Mouse (Mus musculus) central nervous system, embryonic 14 days (tissue): ENCODE results near the gene F12. TPM values are rescaled to one million over a fixed set of nuclear protein-coding genes. Genes with fewer than 3 reads are reported as not detected.

Source experiments
- polyA plus RNA-seq: library from polyadenylated mRNA; depleted of rRNA; stranded (reverse); fragments of >200 nt; gene quantifications from 2 replicates; pipeline ENCODE4 v1.2.3, GENCODE M21; 2012; rRNA removed

Gene F12
- 0.07 and 0.23 TPM in 2 replicates for polyA plus RNA-seq

GRCm38 (mm10) chr13:55426613-55427012 is at the start of gene F12:
TSS of gene F12 (minus strand) at chr13:55426793.

GRCm38 (mm10) chr13:55464027-55464884 is 37.7 kb upstream of the F12 start, which contains the start of gene Prr7:
TSS of gene Prr7 (plus strand) at chr13:55464267.

DNA sequence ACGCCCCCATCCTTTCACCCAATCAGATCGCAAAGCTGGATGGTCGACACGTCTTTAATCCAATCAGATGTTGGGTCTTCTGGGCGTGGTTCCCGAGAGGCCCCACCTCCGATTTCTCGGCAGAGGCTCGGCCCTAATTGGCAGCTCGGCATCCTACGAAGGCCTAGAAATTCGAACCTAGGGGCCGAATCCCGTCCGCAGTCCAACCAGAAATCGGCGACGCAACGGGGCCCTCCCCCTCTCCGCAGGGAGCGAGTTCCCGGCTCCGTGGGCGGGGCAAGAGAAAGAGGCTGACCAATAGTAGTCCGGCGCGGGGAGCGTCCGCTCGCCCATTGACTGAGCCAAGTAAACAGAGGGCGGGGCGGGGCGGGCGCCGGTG is 18.3 kb upstream of the F12 start, which contains the start of gene Grk6:
Gene Grk6, plus strand, starts transcription at position 136 of the 379 bp plus-strand sequence.

DNA sequence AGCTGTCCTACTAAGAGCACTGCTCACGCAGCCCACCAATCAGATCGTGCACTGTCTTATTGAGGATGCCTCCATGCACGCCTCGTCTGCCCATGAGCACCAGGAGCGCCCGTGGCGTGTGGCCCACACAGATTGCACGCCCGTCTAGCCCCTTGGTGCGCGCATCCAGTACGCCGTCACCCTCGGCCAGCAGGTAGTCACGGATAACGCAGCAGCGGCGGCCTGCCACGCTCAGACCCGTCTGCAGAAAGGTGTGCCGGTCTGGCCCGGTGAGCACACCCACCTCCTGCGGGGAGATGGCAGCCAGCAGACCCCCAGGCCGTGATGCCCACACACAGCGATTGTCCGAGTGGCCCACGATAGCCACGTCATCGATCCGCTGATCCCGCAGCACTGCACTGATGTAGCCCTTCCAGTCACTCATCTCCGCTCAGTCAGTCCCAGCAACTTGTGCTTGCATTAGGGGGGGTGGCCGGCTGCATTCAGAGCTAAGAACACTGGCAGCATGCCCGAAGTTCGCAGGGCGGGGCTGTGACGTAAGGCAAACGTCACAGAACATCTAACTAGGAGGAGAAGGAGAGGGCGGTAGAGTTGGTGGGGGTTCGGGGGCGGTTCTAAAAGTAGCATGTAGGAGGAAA is 11.7 kb downstream of the F12 start, which contains the start of gene Pfn3:
Gene Pfn3, minus strand, starts transcription at position 490 of the 638 bp plus-strand sequence.

GRCm38 (mm10) chr13:55398088-55398487 is 28.5 kb downstream of the F12 start, which contains the start of gene Slc34a1:
TSS of gene Slc34a1 (plus strand) at chr13:55398187.

DNA sequence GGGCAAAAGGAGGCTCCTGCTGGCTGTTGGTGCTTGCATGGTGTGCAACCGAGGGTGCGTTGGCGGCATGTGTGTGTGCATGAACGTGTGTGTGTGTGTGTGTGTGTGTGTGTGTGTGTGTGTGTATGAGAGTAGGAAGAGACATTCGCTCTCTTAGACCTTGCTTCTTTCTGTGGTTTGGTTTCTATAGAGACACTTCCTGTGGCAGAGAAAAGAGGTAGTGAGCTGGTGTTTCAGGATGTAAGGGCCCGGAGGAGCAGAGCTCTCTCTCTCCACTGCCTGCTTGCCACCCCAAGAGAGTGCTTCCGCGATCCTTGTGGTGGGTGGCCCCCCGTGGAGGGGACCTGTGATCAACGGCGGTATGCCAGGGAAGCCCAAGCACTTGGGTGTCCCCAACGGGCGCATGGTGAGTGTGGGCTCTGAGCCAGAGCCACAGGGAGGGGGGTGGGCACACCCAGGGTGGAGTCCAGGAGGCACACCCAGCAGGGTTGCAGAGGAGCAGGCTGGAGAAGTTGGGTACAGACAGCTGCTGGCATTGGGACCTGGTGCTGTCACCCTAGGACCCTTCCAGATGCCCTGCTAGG is 57.0 kb downstream of the F12 start, which contains the start of gene Rgs14:
Gene Rgs14, plus strand, starts transcription at position 202 of the 584 bp plus-strand sequence.

Other genes with a start within 250 kb of the F12 start
- gene Nsd1, start 217.0 kb downstream of the F12 start, polyA plus RNA-seq, result 43.6 and 45.2 TPM in 2 replicates
- 247 and 256 TPM in 2 replicates for gene Prelid1, start 106.3 kb downstream of the F12 start, polyA plus RNA-seq
- gene Rab24, start 104.8 kb downstream of the F12 start, polyA plus RNA-seq, result 155 and 158 TPM in 2 replicates
- 34.6 and 41.2 TPM in 2 replicates for gene Mxd3, start 97.0 kb downstream of the F12 start, polyA plus RNA-seq
- 54.3 and 59.6 TPM in 2 replicates for gene Lman2, start 64.0 kb downstream of the F12 start, polyA plus RNA-seq
- 0.79 and 0.98 TPM in 2 replicates for gene Rgs14, start 57.1 kb downstream of the F12 start, polyA plus RNA-seq
- gene Slc34a1, start 28.6 kb downstream of the F12 start, polyA plus RNA-seq, result 0.06 and 0.07 TPM in 2 replicates
- gene Pfn3, start 11.6 kb downstream of the F12 start, polyA plus RNA-seq, result 0.43 and 0.44 TPM in 2 replicates
- gene Grk6, start 18.3 kb upstream of the F12 start, polyA plus RNA-seq, result 84.0 and 87.2 TPM in 2 replicates
- gene Prr7, start 37.5 kb upstream of the F12 start, polyA plus RNA-seq, result 55.8 and 56.1 TPM in 2 replicates
- gene Dbn1, start 61.3 kb upstream of the F12 start, polyA plus RNA-seq, result 719 and 813 TPM in 2 replicates
- 99.9 and 135 TPM in 2 replicates for gene Pdlim7, start 86.9 kb upstream of the F12 start, polyA plus RNA-seq
- 16.3 and 17.4 TPM in 2 replicates for gene Dok3, start 102.5 kb upstream of the F12 start, polyA plus RNA-seq
- gene Ddx41, start 109.9 kb upstream of the F12 start, polyA plus RNA-seq, result 106 and 112 TPM in 2 replicates
- 165 and 171 TPM in 2 replicates for gene Fam193b, start 144.3 kb upstream of the F12 start, polyA plus RNA-seq
- 121 and 154 TPM in 2 replicates for gene Tmed9, start 146.9 kb upstream of the F12 start, polyA plus RNA-seq
- 41.2 and 43.8 TPM in 2 replicates for gene B4galt7, start 173.1 kb upstream of the F12 start, polyA plus RNA-seq
- 87.8 and 97.2 TPM in 2 replicates for gene Caml, start 196.2 kb upstream of the F12 start, polyA plus RNA-seq
- 56.7 and 59.6 TPM in 2 replicates for gene Ddx46, start 208.2 kb upstream of the F12 start, polyA plus RNA-seq